ENCODE assay signal across 13 mouse cellular contexts in the genomic region with DNA sequence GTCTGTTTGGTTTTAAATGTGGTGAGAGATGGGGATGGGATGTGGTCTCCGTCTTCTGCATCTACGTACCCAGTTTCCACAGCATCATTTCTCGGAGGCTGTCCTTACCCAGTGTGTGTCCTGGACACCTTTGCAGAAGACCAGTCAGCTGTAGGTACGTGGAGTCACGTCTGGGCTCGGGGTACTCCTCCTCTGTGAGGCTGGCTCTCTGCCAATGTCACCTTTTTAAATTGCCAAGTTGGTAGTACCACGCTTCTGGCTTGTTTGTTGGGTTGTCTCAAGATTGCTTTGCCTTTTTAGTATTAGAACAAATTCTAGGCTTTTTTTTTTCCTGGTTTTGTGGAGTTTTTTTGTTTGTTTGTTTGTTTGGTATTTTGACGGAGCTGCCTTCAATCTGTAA.
"Had no signal": no experiment of that assay in that cellular context is flagged by ENCODE, and none has a peak within 500 bp of the region (broad histone marks: within the 10 kb centered on the region; RNA-seq: fewer than 3 reads in every experiment).

No protein-coding gene starts in this region.

- DNase-seq: liver, postnatal 0 days; lung, adult 2 months; lung, postnatal 14 days; lung, postnatal 36 days; midbrain, embryonic 14.5 days; retina, postnatal 1 day; right cerebral cortex, adult 18-20 months; right cerebral cortex, postnatal 25 days; right cerebral cortex, postnatal 4 days; spleen, adult 18-20 months; thymus, adult 2 months; thymus, postnatal 25 days; thymus, postnatal 4 days had no signal
